ENCODE assay signal across 22 mouse cellular contexts in the genomic region with DNA sequence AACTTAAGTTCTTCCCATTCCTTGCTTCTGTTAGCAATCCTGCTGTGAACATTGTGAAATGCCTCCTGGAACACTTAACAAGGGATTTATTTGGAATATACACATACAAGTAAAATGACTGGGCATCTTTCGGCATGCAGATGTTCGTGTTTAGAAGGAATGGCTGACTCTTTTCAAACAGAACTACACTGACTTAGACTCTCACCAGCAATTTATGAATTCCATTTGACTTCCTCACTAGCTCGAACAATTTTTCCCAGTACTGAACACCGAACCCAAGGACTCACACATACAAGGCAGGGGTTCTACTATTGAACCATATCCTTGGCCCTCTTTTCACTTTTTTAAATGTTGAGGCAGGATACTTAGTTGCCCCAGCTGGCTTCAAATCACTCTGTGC.
A peak's percentile ranks its signal among the peaks of the same experiment; 100 is the strongest.
DNase-seq lines count a peak whose midpoint lies in the region; ATAC-seq and TF ChIP-seq lines count a peak whose summit lies in the region.
"Had no signal": no experiment of that assay in that cellular context is flagged by ENCODE, and none has a peak within 500 bp of the region (broad histone marks: within the 10 kb centered on the region; RNA-seq: fewer than 3 reads in every experiment).

No protein-coding gene starts in this region.

- H3K27me3 ChIP-seq in stomach, embryonic 14.5 days (ENCODE audit: control insufficient read depth, insufficient read depth, low read length), result no peaks in the 10 kb centered on the region
- no peaks in the 10 kb centered on the region for H3K27me3 ChIP-seq in stomach, postnatal 0 days (ENCODE audit: control insufficient read depth, insufficient read depth, low read length)
- no peaks in the 10 kb centered on the region for H3K27me3 ChIP-seq in stomach, embryonic 16.5 days (ENCODE audit: control insufficient read depth, insufficient read depth, low read length)
- H3K27me3 ChIP-seq: embryonic facial prominence, embryonic 13.5 days; embryonic facial prominence, embryonic 15.5 days; forebrain, embryonic 12.5 days had no signal

- no peak overlapping the region for H3K9ac ChIP-seq in stomach, embryonic 14.5 days (replicated peaks; ENCODE audit: low read depth, low read length)
- H3K9ac ChIP-seq in stomach, postnatal 0 days (ENCODE audit: low read length), result no peak overlapping the region
- H3K9ac ChIP-seq in stomach, embryonic 16.5 days (ENCODE audit: low read length), result no peak overlapping the region
- H3K9ac ChIP-seq: embryonic facial prominence, embryonic 13.5 days; embryonic facial prominence, embryonic 15.5 days; forebrain, embryonic 12.5 days had no signal

- H3K9me3 ChIP-seq in stomach, embryonic 14.5 days (ENCODE audit: control insufficient read depth, low read depth, low read length), result no peaks in the 10 kb centered on the region
- no peaks in the 10 kb centered on the region for H3K9me3 ChIP-seq in stomach, postnatal 0 days (ENCODE audit: control insufficient read depth, low read length)
- H3K9me3 ChIP-seq in stomach, embryonic 16.5 days (replicated peaks; ENCODE audit: control insufficient read depth, low read length), result no peaks in the 10 kb centered on the region
- H3K9me3 ChIP-seq: embryonic facial prominence, embryonic 13.5 days; embryonic facial prominence, embryonic 15.5 days; forebrain, embryonic 10.5 days; forebrain, embryonic 12.5 days had no signal

- no peak overlapping the region for H3K4me3 ChIP-seq in stomach, embryonic 14.5 days (ENCODE audit: low read depth, low read length)
- no peak overlapping the region for H3K4me3 ChIP-seq in stomach, postnatal 0 days (ENCODE audit: low read depth, low read length)
- no peak overlapping the region for H3K4me3 ChIP-seq in stomach, embryonic 16.5 days (replicated peaks; ENCODE audit: low read length)
- H3K4me3 ChIP-seq: embryonic facial prominence, embryonic 13.5 days; embryonic facial prominence, embryonic 15.5 days; forebrain, embryonic 10.5 days; forebrain, embryonic 12.5 days had no signal

- peak overlapping the region; percentile 72; the same call in 1 of the 2 replicates for H3K27ac ChIP-seq in stomach, embryonic 14.5 days (ENCODE audit: low read length)
- no peak overlapping the region for H3K27ac ChIP-seq in stomach, postnatal 0 days (replicated peaks)
- peak overlapping the region; percentile 25; the same call in 1 of the 2 replicates for H3K27ac ChIP-seq in stomach, embryonic 16.5 days (ENCODE audit: low read length)
- H3K27ac ChIP-seq: embryonic facial prominence, embryonic 13.5 days; embryonic facial prominence, embryonic 15.5 days; forebrain, embryonic 10.5 days; forebrain, embryonic 12.5 days had no signal

- H3K4me2 ChIP-seq in stomach, embryonic 14.5 days (replicated peaks; ENCODE audit: low read depth, low read length), result no peak overlapping the region
- no peak overlapping the region for H3K4me2 ChIP-seq in stomach, postnatal 0 days (replicated peaks; ENCODE audit: low read depth)
- no peak overlapping the region for H3K4me2 ChIP-seq in stomach, embryonic 16.5 days (ENCODE audit: low read depth, low read length)
- H3K4me2 ChIP-seq: embryonic facial prominence, embryonic 13.5 days; embryonic facial prominence, embryonic 15.5 days; forebrain, embryonic 12.5 days had no signal

- peaks cover 5% of the 10 kb centered on the region; the same call in 1 of the 2 replicates for H3K4me1 ChIP-seq in stomach, embryonic 14.5 days (ENCODE audit: control insufficient read depth, insufficient read depth, low read length)
- H3K4me1 ChIP-seq in stomach, postnatal 0 days (replicated peaks; ENCODE audit: control insufficient read depth, insufficient read depth), result no peaks in the 10 kb centered on the region
- peaks cover 3% of the 10 kb centered on the region; the same call in 1 of the 2 replicates for H3K4me1 ChIP-seq in stomach, embryonic 16.5 days (ENCODE audit: control insufficient read depth, insufficient read depth, low read length)
- H3K4me1 ChIP-seq: embryonic facial prominence, embryonic 15.5 days; forebrain, embryonic 10.5 days; forebrain, embryonic 12.5 days had no signal

- no peak for DNase-seq in stomach, postnatal 0 days (ENCODE audit: low spot score)
- DNase-seq in fibroblast of lung, adult 2 months (ENCODE audit: low read depth), result peak; percentile 94
- DNase-seq in left cerebral cortex, adult 9 months (ENCODE audit: low spot score in 2 of 2), result no peak
- DNase-seq in right cerebral cortex, postnatal 36 days (ENCODE audit: low spot score in 2 of 2), result no peak
- DNase-seq: adrenal gland, adult 2 months; adrenal gland, postnatal 10 days; adrenal gland, postnatal 25 days; cerebellum, adult 11 months; cerebellum, adult 18-20 months; cerebellum, adult 8-10 months; cerebellum, adult 9-11 months; cerebellum, postnatal 14 days; cerebellum, postnatal 36 days; embryo, embryonic 11 days had no signal

- no peak for ATAC-seq in stomach, embryonic 14.5 days (ENCODE audit: insufficient number of reproducible peaks, insufficient read depth, low FRiP score, low read depth)
- no peak for ATAC-seq in stomach, postnatal 0 days (ENCODE audit: low FRiP score, low TSS enrichment)
- no peak for ATAC-seq in stomach, embryonic 16.5 days (ENCODE audit: insufficient read depth, low FRiP score)
- ATAC-seq: forebrain, embryonic 14.5 days; forebrain, embryonic 16.5 days had no signal

- H3K36me3 ChIP-seq in stomach, embryonic 14.5 days (ENCODE audit: control insufficient read depth, insufficient read depth, low read length), result no peaks in the 10 kb centered on the region
- H3K36me3 ChIP-seq in stomach, postnatal 0 days (ENCODE audit: control insufficient read depth, insufficient read depth, low read length), result no peaks in the 10 kb centered on the region
- no peaks in the 10 kb centered on the region for H3K36me3 ChIP-seq in stomach, embryonic 16.5 days (ENCODE audit: control insufficient read depth, insufficient read depth, low read length)
- H3K36me3 ChIP-seq: embryonic facial prominence, embryonic 13.5 days; embryonic facial prominence, embryonic 15.5 days; forebrain, embryonic 10.5 days; forebrain, embryonic 12.5 days had no signal

- WGBS in stomach, embryonic 14.5 days, result 52% methylated on average over 4 of the region's 4 CpGs
- WGBS in stomach, postnatal 0 days, result 46% methylated on average over 4 of the region's 4 CpGs
- 61% methylated on average over 4 of the region's 4 CpGs for WGBS in stomach, embryonic 16.5 days

- no peak for TF ChIP-seq EP300 in stomach, postnatal 0 days (optimal IDR thresholded peaks at IDR 0.05)

- no peak for TF ChIP-seq CTCF in stomach, postnatal 0 days (IDR thresholded peaks at IDR 0.05; ENCODE audit: low read depth)
